Mouse (Mus musculus) cerebellum, adult 2 months (tissue): Measurements from ENCODE around the gene Shld2. TPM values are rescaled to one million over a fixed set of nuclear protein-coding genes. Genes with fewer than 3 reads are reported as not detected.

Experiments used
- DNase-seq, 2 experiments: peaks; one replicate each; pipeline ENCODE4 v3.0.0; 2021
- H3K27ac ChIP-seq: fragments of 200-500 bp; 2 replicates; pipeline ENCODE4 v1.5.1; 2012; ENCODE audit warnings: low read length, control low read depth, inconsistent platforms; ENCODE audit not compliant: insufficient read depth
- H3K27me3 ChIP-seq: fragments of 200-500 bp; 2 replicates; pipeline ENCODE4 v1.6.1; 2012; ENCODE audit warnings: inconsistent platforms, mild to moderate bottlenecking, low read length, moderate library complexity; ENCODE audit not compliant: control insufficient read depth, insufficient read depth
- H3K4me1 ChIP-seq: fragments of 200-500 bp; 2 replicates; pipeline ENCODE4 v1.6.1; 2011; ENCODE audit warnings: low read length; ENCODE audit not compliant: control insufficient read depth, insufficient read depth
- H3K4me3 ChIP-seq: fragments of 200-500 bp; replicated peaks from 2 replicates; pipeline ENCODE3; 2011; ENCODE audit warnings: mild to moderate bottlenecking, low read depth, low read length, control low read depth; ENCODE audit not compliant: insufficient read depth
- CTCF ChIP-seq: fragments of 200-500 bp; IDR thresholded peaks from 2 replicates; pipeline ENCODE4 v1.5.1; 2011; ENCODE audit warnings: low read depth, mild to moderate bottlenecking, control low read depth, low read length, moderate library complexity, borderline replicate concordance; ENCODE audit not compliant: insufficient read depth
- POLR2A ChIP-seq: fragments of 200-500 bp; IDR thresholded peaks from 2 replicates; pipeline ENCODE4 v1.6.1; 2011; ENCODE audit warnings: low read length, control low read depth, borderline replicate concordance; ENCODE audit not compliant: insufficient read depth
- WGBS: fragments of 180-500 bp; shearing (Covaris S2); methylation state at CpG from one replicate; pipeline ENCODE4 v1.1.7; 2018; 5-methylcytosine and 5-hydroxymethylcytosine counted together
- polyA plus RNA-seq: library from polyadenylated mRNA; depleted of rRNA; stranded (reverse); fragments of >200 nt; gene quantifications from 2 replicates; pipeline ENCODE4 v1.2.3, GENCODE M21; 2012

The Shld2 gene
- polyA plus RNA-seq, 1 experiment = 4.5 TPM

- WGBS = 90% methylated on average over 3 of the region's 3 CpGs
- H3K27me3 ChIP-seq = no peaks in the 10 kb centered on the region
- no peak overlapping the region for H3K4me3 ChIP-seq
- TF ChIP-seq POLR2A (no peak), CTCF (no peak)
- H3K27ac ChIP-seq = no peak overlapping the region
- DNase-seq = no peak
- no peaks in the 10 kb centered on the region for H3K4me1 ChIP-seq
These were observed 16.7 kb downstream of the Shld2 start for GRCm38 (mm10) chr14:34293641-34294040.

GRCm38 (mm10) chr14:34290229-34290628 lies 20.1 kb downstream of the Shld2 start:
- Histone ChIP-seq H3K27me3 (no peaks in the 10 kb centered on the region), H3K27ac (no peak overlapping the region), H3K4me3 (no peak overlapping the region), H3K4me1 (no peaks in the 10 kb centered on the region)
- no peak for TF ChIP-seq CTCF
- TF ChIP-seq POLR2A = no peak
- WGBS = 57% methylated on average over 1 of the region's 1 CpGs
- DNase-seq = no peak

- 100% methylated on average over 3 of the region's 3 CpGs for WGBS
- no peaks in the 10 kb centered on the region for H3K4me1 ChIP-seq
- H3K27me3 ChIP-seq = no peaks in the 10 kb centered on the region
- no peak overlapping the region for H3K4me3 ChIP-seq
- DNase-seq = no peak
- TF ChIP-seq POLR2A (no peak), CTCF (no peak)
- H3K27ac ChIP-seq = no peak overlapping the region
These were observed 20.9 kb downstream of the Shld2 start for GRCm38 (mm10) chr14:34289259-34290015.

- 88% methylated on average over 2 of the region's 2 CpGs for WGBS
- TF ChIP-seq POLR2A (no peak), CTCF (no peak)
These were observed 21.9 kb downstream of the Shld2 start for GRCm38 (mm10) chr14:34288396-34288795.

GRCm38 (mm10) chr14:34281736-34282269 lies 28.5 kb downstream of the Shld2 start:
- no peak for DNase-seq
- Histone ChIP-seq H3K4me3 (no peak overlapping the region), H3K27me3 (no peaks in the 10 kb centered on the region), H3K27ac (no peak overlapping the region), H3K4me1 (no peaks in the 10 kb centered on the region)
- TF ChIP-seq CTCF = no peak
- no peak for TF ChIP-seq POLR2A
- 91% methylated on average over 5 of the region's 5 CpGs for WGBS

More at GRCm38 (mm10) chr14:34288396-34288795, 21.9 kb downstream of the Shld2 start:
- Histone ChIP-seq H3K4me3 (no peak overlapping the region), H3K27ac (no peak overlapping the region), H3K4me1 (no peaks in the 10 kb centered on the region), H3K27me3 (no peaks in the 10 kb centered on the region)
- no peak for DNase-seq

GRCm38 (mm10) chr14:34280798-34281197 lies 29.5 kb downstream of the Shld2 start:
- WGBS = 87% methylated on average over 2 of the region's 2 CpGs
- H3K4me1 ChIP-seq = no peaks in the 10 kb centered on the region
- H3K4me3 ChIP-seq = no peak overlapping the region
- no peak for DNase-seq
- TF ChIP-seq CTCF (no peak), POLR2A (no peak)
- no peaks in the 10 kb centered on the region for H3K27me3 ChIP-seq
- H3K27ac ChIP-seq = no peak overlapping the region

- H3K4me1 ChIP-seq = no peaks in the 10 kb centered on the region
- no peaks in the 10 kb centered on the region for H3K27me3 ChIP-seq
- H3K27ac ChIP-seq = no peak overlapping the region
- no peak overlapping the region for H3K4me3 ChIP-seq
- TF ChIP-seq CTCF (no peak), POLR2A (no peak)
- 20% methylated on average over 4 of the region's 4 CpGs for WGBS
- peak in 1 of 2 experiments; percentile 8 for DNase-seq
These were observed 30.6 kb downstream of the Shld2 start for GRCm38 (mm10) chr14:34279726-34280125.

GRCm38 (mm10) chr14:34275225-34275624 lies 35.1 kb downstream of the Shld2 start:
- Histone ChIP-seq H3K4me3 (no peak overlapping the region), H3K27me3 (no peaks in the 10 kb centered on the region), H3K4me1 (no peaks in the 10 kb centered on the region), H3K27ac (no peak overlapping the region)
- no peak for DNase-seq
- 89% methylated on average over 4 of the region's 4 CpGs for WGBS
- TF ChIP-seq CTCF (no peak), POLR2A (no peak)
